Mouse (Mus musculus) c-Kit-positive CD71-positive TER-119-negative erythroid progenitor cells, embryonic 14.5 days (primary cell): Measurements from ENCODE around the gene Gm27027.
A peak's percentile ranks its signal among the peaks of the same experiment; 100 is the strongest.

Experiments used
- DNase-seq: peaks from one replicate; pipeline ENCODE4 v3.0.0-alpha.2; 2013; ENCODE audit warnings: low read depth

The Gm27027 gene

DNA sequence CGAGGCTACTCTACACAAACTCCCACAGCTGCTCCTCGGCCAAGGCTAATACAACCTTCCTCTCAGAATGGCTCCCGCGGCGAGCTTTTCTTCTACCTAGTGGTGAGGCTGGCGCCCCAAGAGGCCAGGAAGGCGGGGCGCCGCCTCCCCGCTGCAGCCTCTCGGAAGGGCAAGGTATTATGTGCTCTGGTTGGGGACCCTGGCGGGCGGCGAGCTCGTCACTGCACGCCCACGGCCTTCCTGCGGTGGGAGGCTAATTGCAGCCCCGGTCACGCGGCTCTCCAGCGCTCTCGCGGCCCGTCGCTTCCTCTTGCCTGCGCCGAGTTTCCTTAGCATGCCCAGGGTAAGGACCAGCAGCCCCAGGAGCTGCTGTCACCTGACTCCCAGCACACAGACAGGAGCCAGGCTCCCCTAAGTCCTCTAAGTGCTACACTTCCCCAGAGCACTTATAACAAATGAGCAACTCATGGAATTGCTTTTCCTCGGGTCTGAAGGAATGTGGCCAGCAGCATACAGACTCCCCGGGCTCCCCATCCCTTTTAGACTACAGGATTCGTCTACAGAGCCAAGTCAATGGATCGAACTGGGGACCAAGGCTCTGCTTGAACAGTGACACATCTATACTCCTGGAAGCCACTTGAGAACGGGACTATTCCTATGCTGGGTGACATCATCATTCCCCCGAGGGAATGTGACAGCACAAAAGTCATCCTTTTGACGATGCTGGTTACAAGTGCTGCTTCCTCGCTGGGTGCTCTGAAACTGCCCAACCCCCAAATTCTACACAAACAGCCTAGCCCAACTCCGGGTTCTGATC is 19.5 kb downstream of the Gm27027 start:
- peak; percentile 7 for DNase-seq

DNA sequence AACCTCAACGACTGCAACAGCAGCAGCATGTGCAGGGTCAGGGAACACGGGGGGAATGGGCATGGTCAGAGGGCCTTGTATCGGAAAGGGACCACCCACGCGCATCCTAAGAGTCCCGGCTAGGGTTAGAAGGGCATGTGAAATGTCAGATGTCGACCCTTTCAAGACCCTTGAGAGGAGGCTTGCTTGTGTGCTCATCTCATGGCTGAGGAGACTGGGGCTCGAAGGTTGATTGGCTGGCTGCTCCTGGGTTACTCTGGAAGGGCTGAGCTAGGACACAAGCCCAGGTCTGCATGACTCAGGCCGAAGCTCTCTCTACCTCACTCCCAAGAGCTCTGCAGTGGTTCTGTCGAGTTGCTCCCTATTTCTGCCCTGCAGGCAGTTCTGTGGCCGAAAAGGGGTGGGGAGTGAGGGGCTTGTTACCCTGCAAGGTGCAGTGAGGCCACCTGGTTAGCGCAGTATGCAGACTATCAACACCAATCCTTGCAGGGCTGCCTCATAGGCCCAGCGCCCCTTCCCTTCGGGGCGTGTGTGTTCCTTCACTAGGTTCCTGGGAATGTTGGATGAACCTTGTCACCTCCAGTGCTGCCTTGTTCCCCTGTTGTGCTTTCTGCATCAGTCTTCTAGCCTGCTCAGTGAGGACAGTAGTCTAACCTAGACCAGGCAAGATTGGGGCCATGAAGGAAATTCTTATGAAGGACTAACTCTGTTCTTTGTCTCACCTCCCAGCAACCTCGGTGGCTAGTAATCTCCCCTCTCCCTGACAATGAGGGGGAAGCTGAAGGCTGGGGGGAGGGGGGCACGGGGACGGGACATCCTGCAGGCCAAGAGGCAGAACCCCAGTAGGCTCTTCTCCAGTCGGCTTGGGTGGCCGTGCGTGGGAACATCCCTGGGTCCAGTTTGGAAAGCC is 20.4 kb downstream of the Gm27027 start:
- no peak for DNase-seq

GRCm38 (mm10) chr2:93975041-93975440 is 21.1 kb downstream of the Gm27027 start:
- DNase-seq, result peak; percentile 10

DNA sequence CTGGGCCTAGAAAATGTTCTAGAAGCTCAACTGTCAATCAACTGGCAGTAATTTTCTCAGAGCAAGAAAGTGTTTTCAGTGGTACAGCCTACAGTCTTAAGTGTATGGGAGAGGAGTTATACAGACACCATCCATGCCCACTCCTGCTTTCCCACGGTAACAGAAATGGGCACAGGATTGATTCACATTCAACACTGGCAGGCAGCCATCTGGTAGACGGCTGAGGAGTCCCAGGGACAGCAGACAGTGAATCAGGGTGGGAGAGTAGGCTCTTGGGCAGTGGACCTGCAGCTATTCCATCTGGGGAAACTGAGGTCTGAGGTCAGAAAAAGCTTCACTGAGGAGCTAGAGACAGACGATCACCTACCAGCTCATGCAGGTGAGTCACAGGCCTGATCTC is 24.5 kb downstream of the Gm27027 start:
- no peak for DNase-seq

DNA sequence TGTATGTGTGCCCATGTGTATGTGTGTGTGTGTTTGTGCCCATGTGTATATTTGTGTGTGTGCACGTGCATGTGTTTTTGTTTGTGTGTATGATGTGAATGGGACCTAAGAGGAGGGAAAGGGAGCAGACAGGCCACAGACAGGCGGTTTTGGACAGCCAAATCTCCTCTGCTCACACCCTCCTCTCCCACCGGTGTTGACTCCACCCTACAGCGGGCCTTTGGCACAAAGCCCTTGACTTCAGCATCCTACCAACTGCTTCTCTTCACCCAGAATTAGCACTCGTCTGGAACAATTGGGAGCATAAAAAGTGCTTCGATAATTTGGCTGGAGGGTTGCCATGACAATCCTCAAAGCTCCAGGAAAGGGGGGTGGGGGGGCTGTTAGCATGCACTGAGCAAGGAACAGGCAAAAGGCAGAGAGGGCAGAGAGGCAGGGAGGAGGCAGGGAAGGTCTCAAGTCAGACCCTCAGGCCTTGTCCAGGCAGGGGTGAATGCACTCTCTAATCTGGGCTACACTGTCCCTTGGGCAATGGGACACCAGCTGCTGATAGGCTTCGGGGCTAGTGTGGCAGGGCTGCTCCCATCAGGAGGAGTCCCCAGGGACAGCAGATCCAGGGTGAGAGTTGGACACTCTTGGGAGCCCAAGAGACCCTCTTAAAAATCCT is 31.5 kb downstream of the Gm27027 start:
- DNase-seq, result no peak

GRCm38 (mm10) chr2:93963802-93964201 is 32.4 kb downstream of the Gm27027 start:
- no peak for DNase-seq

DNA sequence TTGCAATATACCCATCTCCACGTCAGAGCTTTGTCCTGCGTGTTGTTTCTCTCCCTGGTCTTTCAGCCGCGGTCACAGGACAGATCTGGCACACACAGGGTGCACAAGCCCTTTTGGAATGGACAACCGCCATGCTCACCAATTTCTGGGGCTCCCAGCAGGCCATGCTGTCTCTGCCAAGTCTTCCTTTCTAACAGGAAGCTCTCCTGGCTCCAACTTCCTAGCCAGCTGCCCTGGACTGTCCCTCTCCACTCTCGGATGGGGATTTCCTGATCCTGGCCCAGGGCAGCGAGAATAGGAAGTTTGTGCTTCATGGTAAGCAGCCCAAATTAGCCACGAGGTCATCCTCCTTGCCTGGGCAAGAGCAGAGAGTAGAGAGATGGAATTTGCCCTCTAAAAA is 34.4 kb downstream of the Gm27027 start:
- DNase-seq, result no peak

GRCm38 (mm10) chr2:93959346-93959745 is 36.8 kb downstream of the Gm27027 start:
- DNase-seq, result no peak

DNA sequence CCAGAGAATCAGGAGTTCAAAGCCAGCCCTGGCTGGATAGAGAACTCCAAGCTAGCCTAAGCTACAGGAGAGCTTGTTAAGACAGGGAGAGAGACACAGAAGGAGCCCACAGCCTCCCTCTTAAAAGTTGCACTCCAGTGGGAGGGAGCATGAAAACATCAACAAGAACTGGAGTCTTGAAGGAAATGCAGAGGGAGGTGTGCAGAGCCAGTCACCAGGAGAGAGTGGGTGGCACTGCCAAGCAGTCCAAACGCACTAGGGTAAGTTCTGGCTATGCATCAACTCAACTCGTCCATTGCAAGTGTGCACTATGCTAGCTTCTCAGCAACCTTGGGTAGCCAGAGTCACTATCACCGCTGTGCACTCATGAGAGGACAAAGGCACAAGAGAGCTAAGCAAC is 37.9 kb downstream of the Gm27027 start:
- DNase-seq, result no peak

- DNase-seq, result no peak
These were observed 38.4 kb downstream of the Gm27027 start for GRCm38 (mm10) chr2:93957785-93958175.

GRCm38 (mm10) chr2:93956908-93957784 is 39.0 kb downstream of the Gm27027 start, which contains the start of gene Gm13889:
Gene Gm13889, minus strand, starts transcription at chr2:93957201.
- DNase-seq, result no peak

GRCm38 (mm10) chr2:93956331-93956801 is 39.8 kb downstream of the Gm27027 start:
- DNase-seq, result no peak

DNA sequence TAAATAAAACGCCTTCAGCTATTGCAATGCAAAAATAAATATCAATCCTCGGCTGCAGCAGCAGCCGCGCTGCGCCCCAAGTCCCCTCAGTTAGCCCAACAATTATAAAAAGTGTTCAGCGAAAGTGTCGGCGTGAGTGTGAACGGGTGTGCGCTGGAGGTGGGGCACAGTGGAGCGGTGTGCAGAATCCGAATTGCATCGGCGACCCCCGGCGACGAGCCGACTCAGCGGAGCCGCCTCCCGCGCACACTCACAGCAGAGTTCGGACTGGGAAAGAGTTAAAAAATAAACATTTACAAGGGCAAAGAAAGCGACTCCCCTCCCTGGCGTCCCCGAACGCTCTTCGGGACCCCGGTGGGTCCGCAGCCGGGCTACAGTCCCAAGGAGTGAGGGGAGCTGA is 40.3 kb downstream of the Gm27027 start:
- no peak for DNase-seq

- no peak for DNase-seq
These were observed 41.2 kb downstream of the Gm27027 start for GRCm38 (mm10) chr2:93954781-93955578.

GRCm38 (mm10) chr2:93953726-93954125 is 42.4 kb downstream of the Gm27027 start:
- DNase-seq, result no peak

DNA sequence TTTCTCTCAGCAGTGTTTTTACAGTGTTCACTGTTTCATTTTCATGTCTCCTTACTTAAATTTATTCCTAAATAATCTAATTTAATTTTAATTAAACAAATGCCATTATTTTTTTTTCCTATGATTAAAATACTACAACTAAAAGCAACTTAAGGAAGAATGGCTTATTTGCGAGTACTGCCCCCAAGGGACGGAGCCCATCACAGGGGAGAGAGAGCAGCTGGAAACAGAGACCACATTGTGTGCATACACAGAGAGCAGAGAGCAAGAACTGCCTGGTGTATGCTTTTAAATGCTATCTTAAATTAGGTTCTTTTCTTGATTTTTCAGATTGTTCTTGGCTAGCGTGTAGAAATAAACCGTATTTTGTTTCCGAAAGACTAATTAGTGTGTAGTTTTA is 49.2 kb downstream of the Gm27027 start:
- DNase-seq, result no peak

DNA sequence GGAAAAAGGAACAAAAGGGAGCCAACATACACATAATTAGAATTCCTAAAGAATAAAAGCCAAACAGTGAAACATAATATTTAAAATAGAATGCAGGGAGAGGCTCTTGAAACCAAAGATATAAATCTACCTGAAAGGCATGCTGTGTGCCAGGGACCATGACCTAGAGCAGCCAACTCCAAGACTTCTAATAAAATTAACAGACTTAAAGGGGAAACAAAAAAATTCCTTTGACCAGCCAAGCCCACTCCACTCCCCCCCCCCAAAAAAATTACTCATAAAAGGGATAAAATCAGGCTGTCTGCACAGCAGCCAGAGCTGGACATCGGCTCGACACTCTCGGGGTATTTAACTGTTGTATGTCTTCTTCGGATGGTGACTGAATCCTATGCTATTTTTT is 51.3 kb downstream of the Gm27027 start:
- no peak for DNase-seq

DNA sequence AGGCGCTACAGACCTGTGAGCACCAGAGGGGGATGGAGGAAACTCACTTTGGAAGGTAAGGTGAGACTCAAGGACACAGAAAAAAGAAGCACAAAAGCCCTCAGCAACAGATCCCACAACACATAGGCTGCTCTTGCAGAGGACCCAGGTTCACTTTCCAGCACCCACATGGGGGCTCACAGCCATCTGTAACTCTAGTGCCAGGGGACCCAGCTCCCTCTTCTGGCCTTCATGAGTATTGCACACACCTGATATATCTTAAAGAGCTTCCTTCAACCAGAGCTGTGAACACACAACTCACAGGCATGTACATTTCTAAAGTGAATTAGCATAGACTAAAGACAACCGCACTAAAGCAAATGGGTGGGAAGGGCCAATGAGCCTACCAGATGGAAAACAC is 52.1 kb downstream of the Gm27027 start:
- no peak for DNase-seq

DNA sequence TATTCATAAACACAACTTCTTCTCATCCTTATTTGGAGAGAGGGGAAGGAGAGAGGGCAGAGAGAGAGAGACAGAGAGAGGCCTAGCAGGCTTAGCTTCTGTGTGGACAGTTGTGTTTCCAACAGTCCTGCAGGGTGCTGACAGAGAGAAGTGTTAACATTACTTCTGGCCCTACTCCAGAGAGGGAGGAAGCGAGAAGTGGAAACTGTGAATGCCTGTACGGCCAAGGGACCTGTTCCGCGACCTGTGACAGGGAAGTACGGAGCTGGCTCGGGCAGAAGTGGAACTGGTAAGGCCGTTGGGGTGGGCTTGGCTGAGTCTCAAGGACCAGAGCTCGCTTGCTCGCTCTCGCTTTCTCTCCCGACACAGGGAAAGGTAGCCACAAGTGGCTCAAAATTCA is 54.5 kb downstream of the Gm27027 start:
- DNase-seq, result no peak

- DNase-seq, result no peak
These were observed 57.6 kb downstream of the Gm27027 start for GRCm38 (mm10) chr2:93938534-93938933.

- no peak for DNase-seq
These were observed 67.3 kb downstream of the Gm27027 start for GRCm38 (mm10) chr2:93928866-93929265.
